Mouse (Mus musculus) E14TG2a.4 (cell line): Measurements from ENCODE around the gene Mapk3.

Experiments
- H3K27me3 ChIP-seq: 2 replicates; pipeline ENCODE4 v1.6.1; 2014; ENCODE audit warnings: low read length, control low read depth; ENCODE audit not compliant: insufficient read depth
- H3K36me3 ChIP-seq: 2 replicates; pipeline ENCODE4 v1.6.1; 2014; ENCODE audit warnings: low read length, control low read depth; ENCODE audit not compliant: insufficient read depth
- H3K4me1 ChIP-seq: replicated peaks from 2 replicates; pipeline ENCODE4 v1.6.1; 2014; ENCODE audit warnings: low read depth, low read length, control low read depth
- H3K4me3 ChIP-seq: replicated peaks from 2 replicates; pipeline ENCODE4 v1.5.1; 2014; ENCODE audit warnings: mild to moderate bottlenecking, low read length
- H3K9me3 ChIP-seq: 2 replicates; pipeline ENCODE4 v1.6.1; 2014; ENCODE audit warnings: low read length, control low read depth
- CTCF ChIP-seq: conservative IDR thresholded peaks from 2 replicates; pipeline ENCODE4 v1.5.1; 2014; ENCODE audit warnings: low read length
- NANOG ChIP-seq: IDR thresholded peaks from 2 replicates; pipeline ENCODE4 v1.6.1; 2014; ENCODE audit warnings: borderline replicate concordance, low read length, mixed read lengths
- POU5F1 ChIP-seq: IDR thresholded peaks from 2 replicates; pipeline ENCODE4 v1.6.1; 2014; ENCODE audit warnings: low read length, borderline replicate concordance

The Mapk3 gene

GRCm38 (mm10) chr7:126795387-126796317 is 36.3 kb downstream of the Mapk3 start:
- Histone ChIP-seq H3K4me1 (peaks cover 60% of the 10 kb centered on the region), H3K27me3 (no peaks in the 10 kb centered on the region), H3K4me3 (peak overlapping the region; percentile 99), H3K9me3 (no peaks in the 10 kb centered on the region), H3K36me3 (peaks cover 55% of the 10 kb centered on the region)
- TF ChIP-seq NANOG: no peak
- no peak for TF ChIP-seq CTCF
- no peak for TF ChIP-seq POU5F1

GRCm38 (mm10) chr7:126796350-126796932 is 37.0 kb downstream of the Mapk3 start:
- no peak for TF ChIP-seq NANOG
- peak; percentile 14; the same call in 1 of the 2 replicates for TF ChIP-seq CTCF
- no peak for TF ChIP-seq POU5F1

GRCm38 (mm10) chr7:126797411-126798126 is 38.2 kb downstream of the Mapk3 start, which contains the start of gene Fam57b:
Fam57b (plus strand) TSS chr7:126797668.
- H3K4me3 ChIP-seq: peak within 1 kb of the TSS; percentile 99
- peaks cover 58% of the 10 kb centered on the region for H3K36me3 ChIP-seq
- no peak for TF ChIP-seq NANOG
- no peaks in the 10 kb centered on the region for H3K27me3 ChIP-seq
- H3K9me3 ChIP-seq: no peaks in the 10 kb centered on the region
- H3K4me1 ChIP-seq: peaks cover 71% of the 10 kb centered on the region

More at GRCm38 (mm10) chr7:126796350-126796932, 37.0 kb downstream of the Mapk3 start:
- H3K4me1 ChIP-seq: peaks cover 61% of the 10 kb centered on the region
- H3K36me3 ChIP-seq: peaks cover 50% of the 10 kb centered on the region
- no peaks in the 10 kb centered on the region for H3K9me3 ChIP-seq
- peak overlapping the region; percentile 99 for H3K4me3 ChIP-seq
- no peaks in the 10 kb centered on the region for H3K27me3 ChIP-seq

GRCm38 (mm10) chr7:126798127-126799049 is 39.0 kb downstream of the Mapk3 start:
- Histone ChIP-seq H3K27me3 (no peaks in the 10 kb centered on the region), H3K4me3 (peak overlapping the region; percentile 99), H3K4me1 (peaks cover 66% of the 10 kb centered on the region), H3K9me3 (no peaks in the 10 kb centered on the region), H3K36me3 (peaks cover 66% of the 10 kb centered on the region)
- no peak for TF ChIP-seq POU5F1
- no peak for TF ChIP-seq CTCF
- no peak for TF ChIP-seq NANOG

- Histone ChIP-seq H3K9me3 (no peaks in the 10 kb centered on the region), H3K4me1 (peaks cover 59% of the 10 kb centered on the region), H3K36me3 (peaks cover 68% of the 10 kb centered on the region), H3K27me3 (no peaks in the 10 kb centered on the region), H3K4me3 (peak overlapping the region; percentile 99)
- TF ChIP-seq NANOG (no peak), CTCF (no peak), POU5F1 (no peak)
Measured at GRCm38 (mm10) chr7:126799050-126799467, 39.7 kb downstream of the Mapk3 start.

GRCm38 (mm10) chr7:126799468-126800268 is 40.3 kb downstream of the Mapk3 start:
- Histone ChIP-seq H3K9me3 (no peaks in the 10 kb centered on the region), H3K4me1 (peaks cover 54% of the 10 kb centered on the region), H3K27me3 (no peaks in the 10 kb centered on the region), H3K4me3 (peak overlapping the region; percentile 87), H3K36me3 (peaks cover 68% of the 10 kb centered on the region)
- TF ChIP-seq CTCF (no peak), NANOG (no peak), POU5F1 (no peak)
